Mouse (Mus musculus) frontal cortex, postnatal 10 days (tissue): ENCODE data around the gene Drc1.

ENCODE experiments used
- DNase-seq, 2 experiments: peaks; one replicate each; pipeline ENCODE4 v3.0.0; 2022; ENCODE audit warnings: low spot score in 2 of 2, mixed read lengths in 1 of 2

Gene Drc1

GRCm38 (mm10) chr5:30415876-30416275 is 134.7 kb downstream of the Drc1 start:
- DNase-seq: no peak
